14 mouse cellular contexts compared by ENCODE assay signal in genomic region chr5:125132566-125133260, GRCm38 (mm10). TPM values are rescaled to one million over a fixed set of nuclear protein-coding genes. Genes with fewer than 3 reads are reported as not detected.
DNase-seq lines count a peak whose midpoint lies in the region; ATAC-seq lines count a peak whose summit lies in the region.
"Had no signal": no experiment of that assay in that cellular context is flagged by ENCODE, and none has a peak within 500 bp of the region (broad histone marks: within the 10 kb centered on the region; RNA-seq: fewer than 3 reads in every experiment).

No protein-coding gene starts in this region.

- no peak overlapping the region for H3K4me2 ChIP-seq in heart, embryonic 16.5 days (ENCODE audit: low read depth, low read length)
- no peak overlapping the region for H3K4me2 ChIP-seq in embryonic facial prominence, embryonic 12.5 days (replicated peaks)
- H3K4me2 ChIP-seq in hindbrain, embryonic 12.5 days (replicated peaks), result no peak overlapping the region
- no peak overlapping the region for H3K4me2 ChIP-seq in midbrain, embryonic 16.5 days (ENCODE audit: low read length)
- H3K4me2 ChIP-seq: kidney, embryonic 15.5 days; liver, embryonic 12.5 days had no signal

- H3K9me3 ChIP-seq in heart, embryonic 16.5 days (replicated peaks; ENCODE audit: control insufficient read depth, low read length), result no peaks in the 10 kb centered on the region
- H3K9me3 ChIP-seq in embryonic facial prominence, embryonic 12.5 days, result no peaks in the 10 kb centered on the region
- H3K9me3 ChIP-seq in hindbrain, embryonic 12.5 days (replicated peaks), result no peaks in the 10 kb centered on the region
- H3K9me3 ChIP-seq in midbrain, embryonic 16.5 days (replicated peaks; ENCODE audit: control insufficient read depth, low read length, poor library complexity, severe bottlenecking), result no peaks in the 10 kb centered on the region
- H3K9me3 ChIP-seq: kidney, embryonic 15.5 days; liver, embryonic 12.5 days; megakaryocyte, embryonic 14.5 days had no signal

- H3K36me3 ChIP-seq in heart, embryonic 16.5 days (ENCODE audit: control insufficient read depth, insufficient read depth), result no peaks in the 10 kb centered on the region
- H3K36me3 ChIP-seq in embryonic facial prominence, embryonic 12.5 days, result peaks cover 6% of the 10 kb centered on the region; the same call in 1 of the 2 replicates
- no peaks in the 10 kb centered on the region for H3K36me3 ChIP-seq in hindbrain, embryonic 12.5 days
- no peaks in the 10 kb centered on the region for H3K36me3 ChIP-seq in midbrain, embryonic 16.5 days (ENCODE audit: control insufficient read depth, insufficient read depth, low read length)
- H3K36me3 ChIP-seq: kidney, embryonic 15.5 days; liver, embryonic 12.5 days had no signal

- H3K27me3 ChIP-seq in heart, embryonic 16.5 days (ENCODE audit: control insufficient read depth, insufficient read depth, low read length), result no peaks in the 10 kb centered on the region
- no peaks in the 10 kb centered on the region for H3K27me3 ChIP-seq in embryonic facial prominence, embryonic 12.5 days
- H3K27me3 ChIP-seq in hindbrain, embryonic 12.5 days, result no peaks in the 10 kb centered on the region
- no peaks in the 10 kb centered on the region for H3K27me3 ChIP-seq in midbrain, embryonic 16.5 days (ENCODE audit: control insufficient read depth, insufficient read depth, low read depth, low read length)
- H3K27me3 ChIP-seq: kidney, embryonic 15.5 days; liver, embryonic 12.5 days had no signal

- H3K27ac ChIP-seq in heart, embryonic 16.5 days (ENCODE audit: low read length), result no peak overlapping the region
- H3K27ac ChIP-seq in embryonic facial prominence, embryonic 12.5 days, result 0 out of 2 replicates have a peak overlapping the region, but pooled peaks have one; percentile 61
- peak overlapping the region; percentile 1; the same call in 1 of the 2 replicates for H3K27ac ChIP-seq in hindbrain, embryonic 12.5 days
- H3K27ac ChIP-seq in midbrain, embryonic 16.5 days (ENCODE audit: low read length), result 0 out of 2 replicates have a peak overlapping the region, but pooled peaks have one; percentile 28
- H3K27ac ChIP-seq: heart, adult 2 months; liver, embryonic 12.5 days had no signal

- no peak overlapping the region for H3K4me3 ChIP-seq in heart, embryonic 16.5 days (ENCODE audit: low read length)
- H3K4me3 ChIP-seq in embryonic facial prominence, embryonic 12.5 days, result no peak overlapping the region
- H3K4me3 ChIP-seq in hindbrain, embryonic 12.5 days, result no peak overlapping the region
- H3K4me3 ChIP-seq in midbrain, embryonic 16.5 days (ENCODE audit: low read depth, low read length), result no peak overlapping the region
- H3K4me3 ChIP-seq: heart, adult 2 months; kidney, embryonic 15.5 days; liver, embryonic 12.5 days; megakaryocyte, embryonic 14.5 days had no signal

- ATAC-seq in heart, embryonic 16.5 days (replicated peaks; ENCODE audit: extremely low read depth, insufficient read depth, low FRiP score), result no peak
- ATAC-seq in embryonic facial prominence, embryonic 12.5 days (ENCODE audit: insufficient number of reproducible peaks, insufficient read depth, low FRiP score, low TSS enrichment), result no peak
- ATAC-seq in hindbrain, embryonic 12.5 days (ENCODE audit: low FRiP score), result no peak
- no peak for ATAC-seq in midbrain, embryonic 16.5 days
- no peak for ATAC-seq in activated CD4-positive, CD25-positive, alpha-beta regulatory T cell, adult 4 months
- ATAC-seq: liver, embryonic 12.5 days had no signal

- 94% methylated on average over 13 of the region's 13 CpGs for WGBS in heart, embryonic 16.5 days
- WGBS in embryonic facial prominence, embryonic 12.5 days, result 91% methylated on average over 13 of the region's 13 CpGs
- 94% methylated on average over 13 of the region's 13 CpGs for whole genome bisulfite sequencing in hindbrain, embryonic 12.5 days
- WGBS in midbrain, embryonic 16.5 days, result 95% methylated on average over 13 of the region's 13 CpGs

- peaks cover 77% of the 10 kb centered on the region for H3K4me1 ChIP-seq in heart, embryonic 16.5 days (ENCODE audit: control insufficient read depth, insufficient read depth, low read length)
- peaks cover 83% of the 10 kb centered on the region for H3K4me1 ChIP-seq in embryonic facial prominence, embryonic 12.5 days
- H3K4me1 ChIP-seq in hindbrain, embryonic 12.5 days, result peaks cover 92% of the 10 kb centered on the region
- H3K4me1 ChIP-seq in midbrain, embryonic 16.5 days (ENCODE audit: control insufficient read depth, insufficient read depth, low read length), result peaks cover 72% of the 10 kb centered on the region

- no peak for DNase-seq in heart, postnatal 4 days
- DNase-seq in frontal cortex, postnatal 10 days (ENCODE audit: low spot score in 2 of 2), result no peak
- DNase-seq: cerebellum, postnatal 36 days; heart, adult 2 months; layer of hippocampus, adult 9-11 months; thymus, adult 2 months had no signal

- 0 out of 2 replicates have a peak overlapping the region, but pooled peaks have one; percentile 11 for H3K9ac ChIP-seq in heart, embryonic 16.5 days (ENCODE audit: low read length)
- H3K9ac ChIP-seq in embryonic facial prominence, embryonic 12.5 days, result no peak overlapping the region; the same call in 1 of the 2 replicates
- no peak overlapping the region for H3K9ac ChIP-seq in hindbrain, embryonic 12.5 days
- H3K9ac ChIP-seq in midbrain, embryonic 16.5 days (ENCODE audit: low read depth, low read length), result no peak overlapping the region
- H3K9ac ChIP-seq: kidney, embryonic 15.5 days; liver, embryonic 12.5 days had no signal

RNA-seq across cellular contexts. Expression of gene Ncor2, which starts 46.3 kb away (rescaled TPM):
- 17.6 and 19.1 TPM in 2 replicates for polyA plus RNA-seq in heart, embryonic 16.5 days (2015; fragmentation: Nextera tagmentation; extraction: Ambion mirVana)
- total RNA-seq in heart, postnatal 4 days (2021), result 100 to 1,000 TPM; 104 to 112 TPM
- polyA plus RNA-seq in embryonic facial prominence, embryonic 12.5 days (2016; fragmentation: Nextera tagmentation; extraction: Ambion mirVana), result 31.6 and 33.4 TPM in 2 replicates
- polyA plus RNA-seq in hindbrain, embryonic 12.5 days (2016; fragmentation: Nextera tagmentation; extraction: Ambion mirVana), result 30.2 and 31.0 TPM in 2 replicates
- polyA plus RNA-seq in midbrain, embryonic 16.5 days (2015; fragmentation: Nextera tagmentation; extraction: Ambion mirVana), result 19.9 and 22.9 TPM in 2 replicates
- polyA plus RNA-seq in activated CD4-positive, CD25-positive, alpha-beta regulatory T cell, adult 4 months (2017; shearing (Covaris generic)), result 1 to 10 TPM; 2.9 to 8.0 TPM
